Mouse (Mus musculus): ENCODE data around the gene Gkn3.

Gene Gkn3

DNA sequence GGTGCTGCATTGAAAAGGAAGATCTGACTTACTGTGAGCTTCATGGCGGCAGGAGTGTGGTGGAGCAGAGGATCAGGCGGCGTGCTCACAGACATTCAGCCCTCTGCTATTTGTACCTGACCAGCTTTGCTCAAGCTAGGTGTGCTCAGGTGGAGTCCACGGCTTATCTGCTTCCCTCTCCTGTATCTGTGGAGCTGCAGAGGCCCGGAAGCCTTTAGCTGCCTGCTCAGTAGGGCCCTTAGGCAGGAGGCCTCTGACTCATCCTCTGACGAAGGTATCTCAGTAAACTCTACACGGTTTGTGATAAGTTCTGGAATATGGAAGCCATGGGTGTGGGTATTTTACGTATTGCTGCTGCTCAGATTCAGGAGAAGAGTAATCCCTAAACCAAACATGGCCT, 37.9 kb downstream of the Gkn3 start, which contains the start of gene Gkn1:
Gene Gkn1 (minus strand): TSS at position 114 of the 400 bp plus-strand sequence.
- DNase-seq, result no peak

DNA sequence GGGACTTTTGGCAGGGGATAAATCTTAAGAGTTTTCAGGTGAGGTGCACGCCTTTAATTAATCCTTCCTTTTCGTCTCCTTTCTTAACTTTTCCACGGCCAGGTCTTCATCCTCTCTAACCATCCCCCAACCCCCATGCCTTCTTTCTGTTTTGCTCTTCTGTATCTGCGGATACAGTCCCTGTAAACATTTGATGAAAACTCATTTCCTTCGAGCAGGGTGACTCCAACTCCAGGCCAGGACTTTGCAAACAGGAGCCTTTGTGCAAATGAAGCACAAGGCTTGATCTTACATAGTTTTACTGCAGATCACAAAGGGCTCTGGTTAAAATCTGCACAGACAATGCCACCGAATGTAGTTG, 52.8 kb downstream of the Gkn3 start:
- no peak for DNase-seq

DNA sequence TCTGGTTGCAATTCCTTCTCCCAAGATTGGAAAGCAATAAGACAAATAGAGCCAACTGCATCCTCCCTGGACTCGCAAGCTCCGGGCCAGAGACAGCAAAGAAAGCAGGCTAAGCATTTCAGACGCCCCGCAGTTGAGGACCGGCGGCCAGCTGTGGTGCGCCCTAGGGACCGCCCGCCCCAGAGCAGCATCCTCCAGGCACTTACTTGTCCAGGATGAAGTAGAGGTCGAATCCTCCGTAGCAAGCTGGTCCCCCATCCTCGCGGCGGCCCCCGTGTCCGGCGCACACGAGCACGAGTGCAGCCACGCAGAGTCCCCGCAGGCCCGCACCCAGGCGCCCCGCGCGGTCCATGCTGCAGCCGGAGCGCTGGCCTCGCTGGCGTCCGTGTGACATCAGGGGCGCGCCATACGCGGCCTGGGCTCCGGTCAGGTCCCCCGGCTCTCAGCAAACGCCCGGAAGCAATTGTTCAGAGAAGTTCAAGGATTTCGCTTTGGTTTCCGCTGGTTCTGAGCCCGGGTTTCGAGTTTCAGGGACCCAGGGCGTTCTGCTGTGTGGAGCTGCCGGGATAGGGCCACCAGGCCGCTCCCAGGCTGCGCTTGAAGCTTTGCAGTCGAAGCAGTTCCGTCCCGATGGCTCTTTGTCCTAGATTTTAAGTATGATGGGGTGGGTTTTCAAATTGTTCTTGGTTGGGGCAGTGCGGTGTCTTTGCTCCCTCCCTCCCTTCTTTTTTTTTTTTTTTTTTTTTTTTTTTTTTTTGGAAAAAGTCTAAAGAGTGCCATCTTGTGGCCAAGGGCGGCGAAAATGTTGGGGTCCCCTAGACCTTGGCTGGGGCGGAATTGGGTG, 53.4 kb downstream of the Gkn3 start, which contains the start of gene Antxr1:
Gene Antxr1 (minus strand): TSS at position 731 of the 844 bp plus-strand sequence.
- DNase-seq, result peak; percentile 42 to 48

DNA sequence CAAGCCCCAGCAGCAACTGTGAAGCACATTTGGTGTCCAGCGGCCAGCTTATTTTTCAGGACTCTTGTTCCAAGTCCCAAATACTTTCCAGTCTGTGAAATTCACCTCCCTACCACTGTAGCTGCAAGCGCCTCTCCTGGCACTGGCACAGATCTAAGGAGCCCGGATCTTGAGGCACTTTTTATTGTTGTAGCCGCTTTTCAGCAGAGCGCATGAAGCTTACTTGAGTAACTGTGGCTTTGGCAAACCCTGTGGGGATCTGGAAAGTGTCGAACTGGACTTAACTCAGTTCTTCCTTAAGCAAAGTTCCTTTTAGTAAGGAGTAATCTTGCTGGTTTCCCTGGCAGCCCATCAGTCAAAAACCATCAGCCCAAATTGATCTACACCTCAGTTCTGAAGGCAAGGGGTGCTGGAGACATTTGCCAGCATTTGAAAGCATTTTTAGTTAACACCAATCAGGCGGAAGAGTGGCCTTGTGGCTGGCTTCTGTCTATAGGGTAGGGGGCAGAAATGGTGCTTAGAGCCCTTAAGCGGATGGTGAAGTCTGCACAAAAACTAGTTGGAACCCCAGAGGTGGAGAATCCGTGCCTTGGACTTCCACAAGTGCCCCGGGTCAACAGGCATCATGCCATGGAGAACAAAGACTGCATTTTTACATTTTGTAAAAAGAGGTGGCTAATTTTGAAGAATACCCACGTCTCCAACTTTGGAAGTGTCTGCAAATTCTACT, 54.2 kb downstream of the Gkn3 start:
- no peak for DNase-seq
